Mouse (Mus musculus) right cerebral cortex, postnatal 10 days (tissue): ENCODE measurements around the gene Nyap1.

Experiments used
- DNase-seq, 2 experiments: peaks; one replicate each; pipeline ENCODE4 v3.0.0; 2021; ENCODE audit warnings: low spot score in 2 of 2

Gene Nyap1

GRCm38 (mm10) chr5:137699080-137699479 lies 42.3 kb downstream of the Nyap1 start:
- no peak for DNase-seq

GRCm38 (mm10) chr5:137695930-137696329 lies 45.5 kb downstream of the Nyap1 start:
- no peak for DNase-seq

- no peak for DNase-seq
Observed at GRCm38 (mm10) chr5:137694796-137695195, 46.6 kb downstream of the Nyap1 start.

GRCm38 (mm10) chr5:137691881-137692280 lies 49.5 kb downstream of the Nyap1 start:
- no peak for DNase-seq

- DNase-seq, result no peak
Observed at GRCm38 (mm10) chr5:137690531-137690930, 50.9 kb downstream of the Nyap1 start.

GRCm38 (mm10) chr5:137689974-137690373 lies 51.4 kb downstream of the Nyap1 start:
- DNase-seq, result no peak

- DNase-seq, result no peak
Observed at GRCm38 (mm10) chr5:137686127-137686790, 55.1 kb downstream of the Nyap1 start.

GRCm38 (mm10) chr5:137685653-137686052 lies 55.8 kb downstream of the Nyap1 start:
- no peak for DNase-seq

GRCm38 (mm10) chr5:137684294-137685123 lies 56.9 kb downstream of the Nyap1 start, which contains the start of gene Agfg2:
TSS of gene Agfg2 (minus strand) at chr5:137684726.
- peak; percentile 100 for DNase-seq

- peak; percentile 61 to 67 for DNase-seq
Observed at GRCm38 (mm10) chr5:137683388-137684293, 57.8 kb downstream of the Nyap1 start.

- no peak for DNase-seq
Observed at GRCm38 (mm10) chr5:137682526-137682925, 58.9 kb downstream of the Nyap1 start.
